ENCODE assay signal across 12 mouse cellular contexts in the genomic region with DNA sequence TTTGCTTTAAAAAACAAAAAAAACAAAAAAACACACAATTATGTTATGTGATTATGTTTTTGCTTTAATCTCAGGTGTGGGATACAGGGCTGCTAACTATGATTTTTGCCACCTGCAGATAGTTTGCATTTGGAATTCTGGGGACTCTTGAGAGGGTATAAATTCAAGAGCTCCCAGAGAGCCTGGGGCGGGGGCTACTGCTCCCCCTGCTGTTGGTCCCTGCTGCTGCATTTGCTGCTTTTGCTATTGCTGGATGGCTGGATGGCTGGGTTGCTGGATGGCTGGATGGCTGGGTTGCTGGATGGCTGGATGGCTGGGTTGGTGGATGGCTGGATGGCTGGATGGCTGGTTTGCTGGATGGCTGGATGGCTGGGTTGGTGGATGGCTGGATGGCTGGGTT. TPM values are rescaled to one million over a fixed set of nuclear protein-coding genes. Genes with fewer than 3 reads are reported as not detected.
DNase-seq lines count a peak whose midpoint lies in the region; ATAC-seq and TF ChIP-seq lines count a peak whose summit lies in the region.
"Had no signal": no experiment of that assay in that cellular context is flagged by ENCODE, and none has a peak within 500 bp of the region (broad histone marks: within the 10 kb centered on the region; RNA-seq: fewer than 3 reads in every experiment).

No protein-coding gene starts in this region.

- H3K36me3 ChIP-seq in thymus, adult 2 months (ENCODE audit: control insufficient read depth, insufficient read depth, low read length), result no peaks in the 10 kb centered on the region
- H3K36me3 ChIP-seq: liver, embryonic 15.5 days; neural tube, embryonic 13.5 days had no signal

- peak; percentile 22 for DNase-seq in adrenal gland, postnatal 10 days
- no peak for DNase-seq in adrenal gland, adult 2 months
- peak; percentile 5 for DNase-seq in kidney, adult 9 months
- no peak for DNase-seq in kidney, postnatal 14 days
- DNase-seq in thymus, adult 2 months, result peak; percentile 5
- no peak for DNase-seq in thymus, adult 18-20 months
- no peak for DNase-seq in right cerebral cortex, postnatal 10 days (ENCODE audit: low spot score in 2 of 2)
- DNase-seq: cerebellum, postnatal 25 days had no signal

- 0 out of 2 replicates have a peak, but pooled peaks have one; percentile 20 for TF ChIP-seq CTCF in thymus, adult 2 months (IDR thresholded peaks at IDR 0.05; ENCODE audit: borderline replicate concordance, control insufficient read depth, extremely low read depth, insufficient read depth, low read length, poor library complexity)

- no peak overlapping the region for H3K4me3 ChIP-seq in thymus, adult 2 months (ENCODE audit: control insufficient read depth, insufficient read depth, low read length)
- H3K4me3 ChIP-seq: liver, embryonic 15.5 days; neural tube, embryonic 13.5 days had no signal

- no peak overlapping the region for H3K27ac ChIP-seq in thymus, adult 2 months (ENCODE audit: control insufficient read depth, insufficient read depth, low read length)
- H3K27ac ChIP-seq: liver, embryonic 15.5 days; neural tube, embryonic 13.5 days had no signal

- ATAC-seq in monocyte, adult 5-6 weeks (replicated peaks; ENCODE audit: insufficient number of reproducible peaks, low FRiP score, low TSS enrichment, poor library complexity, severe bottlenecking), result no peak

- no peak for TF ChIP-seq POLR2A in thymus, adult 2 months (IDR thresholded peaks at IDR 0.05; ENCODE audit: control insufficient read depth, extremely low read depth, insufficient read depth, low read length, poor library complexity)

- no peaks in the 10 kb centered on the region; the same call in 1 of the 2 replicates for H3K27me3 ChIP-seq in thymus, adult 2 months (ENCODE audit: control insufficient read depth, insufficient read depth, low read length)
- H3K27me3 ChIP-seq: liver, embryonic 15.5 days; neural tube, embryonic 13.5 days had no signal

- H3K4me1 ChIP-seq in thymus, adult 2 months (replicated peaks; ENCODE audit: control insufficient read depth, insufficient read depth, low read length), result 0 out of 2 replicates have a peak, but pooled peaks cover 2% of the 10 kb centered on the region
- H3K4me1 ChIP-seq: liver, embryonic 15.5 days had no signal

- WGBS in thymus, adult 2 months, result 70% methylated on average over 1 of the region's 1 CpGs

RNA-seq across cellular contexts. Expression of a gene that starts 44.6 kb away (rescaled TPM):
- under 1 TPM; 0.21 to 0.48 TPM for total RNA-seq in adrenal gland, postnatal 10 days (2021)
- under 1 TPM; 0.17 to 0.35 TPM for total RNA-seq in adrenal gland, adult 2 months (2021)
- polyA plus RNA-seq in adrenal gland, adult 2 months (2012; rRNA removed), result 0.35 and 0.64 TPM in 2 replicates
- 3.8 and 4.2 TPM in 2 replicates for polyA plus RNA-seq in thymus, adult 2 months (2012; rRNA removed)
- total RNA-seq in monocyte, adult 5-6 weeks (2017), result 4.8 to 16.6 TPM (median 5.1 TPM) in 3 replicates
- polyA plus RNA-seq: midbrain, embryonic 11.5 days had no signal

Comparison
In these comparisons a context has a peak if more than half of its experiments do, and no peak if none do; other contexts are left out.
1. DNase-seq: peak in adrenal gland, postnatal 10 days (single experiment), kidney, adult 9 months (single experiment) and thymus, adult 2 months (single experiment); none in adrenal gland, adult 2 months (single experiment), kidney, postnatal 14 days (single experiment), thymus, adult 18-20 months (0 of 2) and right cerebral cortex, postnatal 10 days (0 of 2).